Mouse (Mus musculus): Measurements from ENCODE around the gene Lrrc45. TPM values are rescaled to one million over a fixed set of nuclear protein-coding genes. Genes with fewer than 3 reads are reported as not detected.
"Not testable (repeated sequence)": the region's sequence is repeated elsewhere in the genome, so short reads cannot be mapped to it uniquely, and the experiment has no call there.

Gene Lrrc45
- polyA plus RNA-seq (2015; fragmentation: Nextera tagmentation; extraction: Ambion mirVana), result 13.5 and 14.5 TPM in 2 replicates

DNA sequence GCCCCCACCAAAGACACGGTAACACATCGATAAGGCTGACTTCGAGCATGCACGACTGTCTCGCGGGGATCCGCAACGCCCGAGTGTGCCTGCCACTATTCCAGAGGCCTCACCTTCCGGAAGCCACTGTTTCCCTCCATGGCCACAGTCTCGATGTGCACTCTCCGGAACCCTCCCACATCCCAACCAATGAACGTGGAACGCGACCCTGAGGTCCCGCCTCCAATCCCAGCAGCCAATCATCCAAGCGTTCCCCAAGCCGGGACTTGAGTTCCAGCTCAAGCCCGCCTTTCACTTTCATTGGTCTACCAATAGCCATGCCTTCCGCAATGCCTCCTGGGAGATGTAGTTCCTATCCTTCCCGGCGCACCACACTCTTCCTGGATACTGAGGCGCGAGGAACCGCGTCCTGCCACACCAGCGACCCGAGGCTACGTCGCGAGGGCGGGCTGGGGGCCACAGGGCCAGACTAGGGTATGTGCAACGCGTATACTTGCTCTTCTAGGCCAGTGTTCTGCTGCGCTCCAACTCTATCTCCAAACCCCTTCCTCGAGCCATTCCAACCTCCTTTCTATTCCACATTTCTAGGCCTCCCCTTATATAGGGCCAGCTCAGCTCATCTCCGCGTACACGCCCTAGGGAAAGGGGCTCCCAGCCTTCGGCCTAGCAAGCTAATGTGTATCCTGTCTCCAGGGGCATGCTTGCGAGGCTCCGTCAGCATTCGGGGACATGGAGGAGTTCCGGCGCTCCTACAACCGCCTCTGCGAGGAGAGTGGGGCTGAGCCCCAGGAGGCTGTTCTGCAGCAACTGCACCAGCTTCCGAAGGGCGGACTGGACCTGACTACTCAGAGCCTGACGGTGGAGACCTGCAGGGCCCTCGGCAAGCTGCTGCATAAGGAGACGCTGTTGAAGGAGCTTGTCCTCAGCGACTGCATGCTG is at the start of gene Lrrc45, which contains the start of gene Cenpx:
TSS of gene Lrrc45 (plus strand) at position 346 of the 939 bp plus-strand sequence.
TSS of gene Cenpx (minus strand) at position 159 of the 939 bp plus-strand sequence.
- Histone ChIP-seq H3K27me3 (replicated peaks; ENCODE audit: control insufficient read depth, insufficient read depth, low read length) (no peaks in the 10 kb centered on the region), H3K4me2 (replicated peaks; ENCODE audit: low read depth) (peak within 1 kb of the TSS; percentile 96), H3K9me3 (ENCODE audit: control insufficient read depth) (no peaks in the 10 kb centered on the region), H3K4me1 (replicated peaks; ENCODE audit: control insufficient read depth, insufficient read depth, low read length) (peaks cover 7% of the 10 kb centered on the region), H3K36me3 (ENCODE audit: control insufficient read depth, insufficient read depth) (peaks cover 49% of the 10 kb centered on the region), H3K4me3 (ENCODE audit: low read depth, low read length) (peak within 1 kb of the TSS; percentile 56), H3K27ac (ENCODE audit: low read depth, low read length) (peak within 1 kb of the TSS; percentile 64), H3K9ac (ENCODE audit: low read depth, low read length) (peak within 1 kb of the TSS; percentile 61)
- WGBS, result under 1% methylated on average over 53 of the region's 53 CpGs
- ATAC-seq, result peak; percentile 91
- no peak for TF ChIP-seq CTCF (IDR thresholded peaks at IDR 0.05; ENCODE audit: low read depth)

GRCm38 (mm10) chr11:120665406-120665805 is 48.3 kb upstream of the Lrrc45 start:
- peaks cover 33% of the 10 kb centered on the region for H3K27me3 ChIP-seq (replicated peaks; ENCODE audit: control insufficient read depth, insufficient read depth, low read length)
- H3K9ac ChIP-seq (ENCODE audit: low read depth, low read length), result no peak overlapping the region
- no peaks in the 10 kb centered on the region for H3K9me3 ChIP-seq (ENCODE audit: control insufficient read depth)
- no peak overlapping the region for H3K4me2 ChIP-seq (replicated peaks; ENCODE audit: low read depth)
- H3K4me3 ChIP-seq (ENCODE audit: low read depth, low read length), result no peak overlapping the region
- H3K27ac ChIP-seq (ENCODE audit: low read depth, low read length), result no peak overlapping the region
- H3K36me3 ChIP-seq (ENCODE audit: control insufficient read depth, insufficient read depth), result no peaks in the 10 kb centered on the region
- H3K4me1 ChIP-seq (replicated peaks; ENCODE audit: control insufficient read depth, insufficient read depth, low read length), result peaks cover 2% of the 10 kb centered on the region
- ATAC-seq, result no peak
- no peak for TF ChIP-seq CTCF (IDR thresholded peaks at IDR 0.05; ENCODE audit: low read depth)
- 71% methylated on average over 3 of the region's 3 CpGs for WGBS

GRCm38 (mm10) chr11:120666617-120667016 is 47.1 kb upstream of the Lrrc45 start:
- H3K27me3 ChIP-seq (replicated peaks; ENCODE audit: control insufficient read depth, insufficient read depth, low read length), result peaks cover 21% of the 10 kb centered on the region

DNA sequence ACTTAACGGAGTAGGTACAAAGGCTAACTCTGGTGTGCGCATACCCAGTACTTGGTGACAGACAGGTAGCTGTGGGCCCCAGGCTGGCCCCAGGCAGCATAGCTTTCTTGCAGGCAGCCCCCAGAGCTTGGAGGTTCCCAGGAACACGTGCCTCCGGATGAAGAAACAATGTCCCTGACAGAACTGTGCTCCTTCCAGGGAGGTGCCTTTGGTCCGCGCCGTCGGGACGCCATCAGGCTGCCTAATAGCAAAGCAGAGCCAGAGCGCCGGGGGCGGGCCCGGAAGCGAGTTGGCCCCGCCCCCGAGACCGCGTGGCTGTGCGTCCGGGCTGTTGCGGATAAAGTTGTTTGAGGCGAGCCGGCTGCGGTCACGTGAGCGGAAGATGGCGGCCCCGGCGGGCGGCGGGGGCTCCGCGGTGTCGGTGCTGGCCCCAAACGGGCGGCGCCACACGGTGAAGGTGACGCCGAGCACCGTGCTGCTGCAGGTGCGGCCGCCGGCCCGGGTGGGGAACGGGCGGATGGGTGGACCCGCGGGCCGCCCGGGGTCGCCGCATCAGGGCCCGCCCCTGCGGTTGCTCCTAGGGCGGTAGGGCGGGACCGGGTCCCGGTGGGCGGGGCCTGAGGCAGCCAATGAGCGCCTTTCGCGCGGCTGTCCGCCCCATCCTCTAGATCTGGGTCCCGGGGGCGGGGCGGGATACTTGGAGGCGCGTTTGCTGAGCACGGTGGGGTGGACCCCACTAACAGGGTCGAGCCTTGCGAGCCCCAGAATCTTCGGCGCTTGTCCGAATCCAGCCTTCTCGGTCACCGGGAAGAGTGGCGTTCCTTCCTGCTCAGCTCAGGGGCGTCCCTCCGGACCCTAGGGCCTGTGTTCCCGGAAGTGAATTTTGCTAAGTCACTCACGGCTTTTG is 40.8 kb upstream of the Lrrc45 start, which contains the start of gene Aspscr1:
TSS of gene Aspscr1 (plus strand) at position 287 of the 907 bp plus-strand sequence.
- WGBS, result under 1% methylated on average over 80 of the region's 83 CpGs
- Histone ChIP-seq H3K4me1 (replicated peaks; ENCODE audit: control insufficient read depth, insufficient read depth, low read length) (peaks cover 8% of the 10 kb centered on the region; the same call in 1 of the 2 replicates), H3K27ac (ENCODE audit: low read depth, low read length) (peak within 1 kb of the TSS; percentile 87), H3K27me3 (replicated peaks; ENCODE audit: control insufficient read depth, insufficient read depth, low read length) (no peaks in the 10 kb centered on the region), H3K9ac (ENCODE audit: low read depth, low read length) (peak within 1 kb of the TSS; percentile 75), H3K36me3 (ENCODE audit: control insufficient read depth, insufficient read depth) (peaks cover 9% of the 10 kb centered on the region; the same call in 1 of the 2 replicates), H3K4me2 (replicated peaks; ENCODE audit: low read depth) (peak within 1 kb of the TSS; percentile 80), H3K4me3 (ENCODE audit: low read depth, low read length) (peak within 1 kb of the TSS; percentile 67), H3K9me3 (ENCODE audit: control insufficient read depth) (no peaks in the 10 kb centered on the region)
- peak; percentile 95 for ATAC-seq
- TF ChIP-seq CTCF (IDR thresholded peaks at IDR 0.05; ENCODE audit: low read depth), result no peak

More at GRCm38 (mm10) chr11:120666617-120667016, 47.1 kb upstream of the Lrrc45 start:
- no peak overlapping the region for H3K27ac ChIP-seq (ENCODE audit: low read depth, low read length)
- no peak overlapping the region for H3K4me2 ChIP-seq (replicated peaks; ENCODE audit: low read depth)
- no peak overlapping the region for H3K4me3 ChIP-seq (ENCODE audit: low read depth, low read length)
- no peak overlapping the region for H3K9ac ChIP-seq (ENCODE audit: low read depth, low read length)
- no peak for TF ChIP-seq CTCF (IDR thresholded peaks at IDR 0.05; ENCODE audit: low read depth)
- H3K9me3 ChIP-seq (ENCODE audit: control insufficient read depth), result no peaks in the 10 kb centered on the region
- no peaks in the 10 kb centered on the region for H3K36me3 ChIP-seq (ENCODE audit: control insufficient read depth, insufficient read depth)
- H3K4me1 ChIP-seq (replicated peaks; ENCODE audit: control insufficient read depth, insufficient read depth, low read length), result no peaks in the 10 kb centered on the region
- ATAC-seq, result no peak
- 16% methylated on average over 3 of the region's 3 CpGs for WGBS

DNA sequence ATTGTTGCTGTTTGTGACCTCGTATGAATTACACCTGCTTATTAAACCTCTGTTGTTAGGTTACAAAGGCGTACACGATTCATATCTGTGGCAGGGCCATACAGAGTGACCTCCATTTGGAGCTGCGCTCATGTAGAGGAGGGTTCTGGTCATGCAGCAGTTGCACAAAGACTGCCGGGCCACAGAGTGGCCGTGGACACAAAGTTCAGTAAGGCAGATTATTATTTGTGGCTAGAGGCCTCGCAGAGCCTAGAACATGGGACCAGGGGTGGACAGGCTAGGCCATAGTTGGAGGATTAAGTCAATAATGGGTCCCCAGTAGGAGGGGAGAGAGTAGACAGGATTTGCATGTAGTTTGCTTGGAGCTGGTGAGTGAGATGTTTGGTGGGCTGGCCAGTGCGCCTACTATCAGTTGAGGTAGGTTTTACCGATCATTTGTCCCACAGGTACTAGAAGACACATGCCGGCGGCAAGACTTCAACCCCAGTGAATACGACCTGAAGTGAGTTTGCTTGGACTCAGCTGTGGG is 40.1 kb upstream of the Lrrc45 start:
- 23% methylated on average over 12 of the region's 12 CpGs for WGBS
- Histone ChIP-seq H3K27ac (ENCODE audit: low read depth, low read length) (peak overlapping the region; percentile 87), H3K4me3 (ENCODE audit: low read depth, low read length) (peak overlapping the region; percentile 67), H3K27me3 (replicated peaks; ENCODE audit: control insufficient read depth, insufficient read depth, low read length) (no peaks in the 10 kb centered on the region), H3K4me2 (replicated peaks; ENCODE audit: low read depth) (peak overlapping the region; percentile 80), H3K9ac (ENCODE audit: low read depth, low read length) (peak overlapping the region; percentile 75), H3K9me3 (ENCODE audit: control insufficient read depth) (no peaks in the 10 kb centered on the region), H3K4me1 (replicated peaks; ENCODE audit: control insufficient read depth, insufficient read depth, low read length) (peaks cover 8% of the 10 kb centered on the region; the same call in 1 of the 2 replicates), H3K36me3 (ENCODE audit: control insufficient read depth, insufficient read depth) (peaks cover 16% of the 10 kb centered on the region; the same call in 1 of the 2 replicates)
- peak; percentile 30; the same call in 1 of the 2 replicates for ATAC-seq
- TF ChIP-seq CTCF (IDR thresholded peaks at IDR 0.05; ENCODE audit: low read depth), result no peak

- H3K9me3 ChIP-seq (ENCODE audit: control insufficient read depth); H3K4me3 ChIP-seq (ENCODE audit: low read depth, low read length); H3K27ac ChIP-seq (ENCODE audit: low read depth, low read length); H3K4me1 ChIP-seq (replicated peaks; ENCODE audit: control insufficient read depth, insufficient read depth, low read length); H3K27me3 ChIP-seq (replicated peaks; ENCODE audit: control insufficient read depth, insufficient read depth, low read length); H3K4me2 ChIP-seq (replicated peaks; ENCODE audit: low read depth); ATAC-seq; H3K9ac ChIP-seq (ENCODE audit: low read depth, low read length): not testable (repeated sequence)
- WGBS, result 66% methylated on average over 3 of the region's 5 CpGs
- H3K36me3 ChIP-seq (ENCODE audit: control insufficient read depth, insufficient read depth), result peaks cover 34% of the 10 kb centered on the region
Measured at GRCm38 (mm10) chr11:120675875-120676274, 37.9 kb upstream of the Lrrc45 start.
